Mouse (Mus musculus) spleen, postnatal 10 days (tissue): ENCODE measurements at regions not wholly inside any gene's neighbourhood (a gene's known extent, or its start where the extent isn't known, plus 50 kb on each side); places are given as distances from the start of the nearest gene placed in this dataset.

Experiments used
- DNase-seq, 2 experiments: peaks; one replicate each; pipeline ENCODE4 v3.0.0; 2021 to 2022; ENCODE audit warnings: low spot score in 2 of 2

- no peak for DNase-seq
Measured at GRCm38 (mm10) chr4:34105251-34105650, 55.3 kb upstream of the Spaca1 start.

- DNase-seq, result no peak
Measured at GRCm38 (mm10) chr4:34114323-34114722, 64.3 kb upstream of the Spaca1 start.

GRCm38 (mm10) chr4:34117086-34117485 is 67.1 kb upstream of the Spaca1 start:
- DNase-seq, result no peak

- no peak for DNase-seq
Measured at GRCm38 (mm10) chr4:34122959-34123520, 73.0 kb upstream of the Spaca1 start.

GRCm38 (mm10) chr4:34128224-34128623 is 78.2 kb upstream of the Spaca1 start:
- DNase-seq, result no peak

- DNase-seq, result no peak
Measured at GRCm38 (mm10) chr4:34146133-34146867, 96.3 kb upstream of the Spaca1 start.

- no peak for DNase-seq
Measured at GRCm38 (mm10) chr4:34148956-34149739, 99.2 kb upstream of the Spaca1 start.

GRCm38 (mm10) chr4:34151605-34152347 is 101.8 kb upstream of the Spaca1 start:
- DNase-seq, result no peak

- DNase-seq, result no peak
Measured at GRCm38 (mm10) chr4:34155501-34155900, 105.5 kb upstream of the Spaca1 start.

- no peak for DNase-seq
Measured at GRCm38 (mm10) chr4:34157818-34158511, 108.0 kb upstream of the Spaca1 start.

- no peak for DNase-seq
Measured at GRCm38 (mm10) chr4:34171265-34171862, 121.4 kb upstream of the Spaca1 start.

- no peak for DNase-seq
Measured at GRCm38 (mm10) chr4:34172000-34172399, 122.0 kb upstream of the Spaca1 start.

GRCm38 (mm10) chr4:34177421-34177820 is 127.4 kb upstream of the Spaca1 start:
- no peak for DNase-seq

GRCm38 (mm10) chr4:34186522-34186921 is 136.5 kb upstream of the Spaca1 start:
- no peak for DNase-seq

- no peak for DNase-seq
Measured at GRCm38 (mm10) chr4:34203193-34203848, 153.3 kb upstream of the Spaca1 start.

- DNase-seq, result no peak
Measured at GRCm38 (mm10) chr4:34209179-34209896, 159.3 kb upstream of the Spaca1 start.

GRCm38 (mm10) chr4:34213731-34214130 is 163.7 kb upstream of the Spaca1 start:
- DNase-seq, result no peak

GRCm38 (mm10) chr4:34214346-34214745 is 164.4 kb upstream of the Spaca1 start:
- no peak for DNase-seq

- DNase-seq, result no peak
Measured at GRCm38 (mm10) chr4:34221915-34222314, 171.9 kb upstream of the Spaca1 start.
